Mouse (Mus musculus) myocyte (in vitro differentiated cells): ENCODE measurements around the gene Itga5. TPM values are rescaled to one million over a fixed set of nuclear protein-coding genes. Genes with fewer than 3 reads are reported as not detected.
A peak's percentile ranks its signal among the peaks of the same experiment; 100 is the strongest.

ENCODE experiments used
- H3K27me3 ChIP-seq: one replicate; pipeline ENCODE4 v1.6.1; 2011; ENCODE audit not compliant: control insufficient read depth, insufficient read depth, insufficient read length
- H3K36me3 ChIP-seq: one replicate; pipeline ENCODE4 v1.6.1; 2011; ENCODE audit not compliant: control insufficient read depth, insufficient read depth
- H3K4me2 ChIP-seq: one replicate; pipeline ENCODE4 v1.6.1; 2011; ENCODE audit warnings: low read depth, control low read depth
- H3K4me3 ChIP-seq: one replicate; pipeline ENCODE4 v1.5.1; 2011; ENCODE audit warnings: mild to moderate bottlenecking, control low read depth, moderate library complexity
- H3K79me2 ChIP-seq: one replicate; pipeline ENCODE4 v1.6.1; 2011; ENCODE audit not compliant: control insufficient read depth, insufficient read depth
- H3ac ChIP-seq: one replicate; pipeline ENCODE4 v1.6.1; 2011; ENCODE audit not compliant: control insufficient read depth, insufficient read length
- CEBPB ChIP-seq: IDR thresholded peaks from 2 replicates; pipeline ENCODE4 v1.6.1; 2011; ENCODE audit warnings: mild to moderate bottlenecking, moderate library complexity; ENCODE audit not compliant: poor library complexity, insufficient read depth, severe bottlenecking
- E2F4 ChIP-seq: IDR thresholded peaks from one replicate; pipeline ENCODE4 v1.6.1; 2011; ENCODE audit warnings: mild to moderate bottlenecking, control low read depth, moderate library complexity; ENCODE audit not compliant: insufficient read depth
- MAX ChIP-seq: IDR thresholded peaks from one replicate; pipeline ENCODE4 v1.6.1; 2011; ENCODE audit warnings: low read depth, mild to moderate bottlenecking, control low read depth
- MYOD1 ChIP-seq, 3 experiments: IDR thresholded peaks; one replicate each; pipeline ENCODE4 v1.6.1; 2011; ENCODE audit warnings: control low read depth in 2 of 3, low read depth in 2 of 3, mild to moderate bottlenecking in 2 of 3, moderate library complexity in 1 of 3; ENCODE audit not compliant: insufficient read length in 2 of 3, control insufficient read depth in 1 of 3
- MYOG ChIP-seq, 3 experiments: IDR thresholded peaks; one replicate each; pipeline ENCODE4 v1.6.1; 2011; ENCODE audit warnings: control low read depth in 2 of 3, low read depth in 2 of 3, mild to moderate bottlenecking in 2 of 3; ENCODE audit not compliant: insufficient read length in 2 of 3, control insufficient read depth in 1 of 3, insufficient read depth in 1 of 3
- POLR2A ChIP-seq: IDR thresholded peaks from one replicate; pipeline ENCODE4 v1.6.1; 2011; ENCODE audit warnings: low read depth, mild to moderate bottlenecking, control low read depth, moderate library complexity; ENCODE audit not compliant: insufficient read length
- POLR2AphosphoS2 ChIP-seq: IDR thresholded peaks from one replicate; pipeline ENCODE4 v1.6.1; 2011; ENCODE audit warnings: low read depth, control low read depth; ENCODE audit not compliant: insufficient read length
- REST ChIP-seq: IDR thresholded peaks from one replicate; pipeline ENCODE4 v1.6.1; 2011; ENCODE audit warnings: mild to moderate bottlenecking, control low read depth, moderate library complexity; ENCODE audit not compliant: insufficient read depth, insufficient read length
- SRF ChIP-seq: IDR thresholded peaks from one replicate; pipeline ENCODE4 v1.6.1; 2011; ENCODE audit warnings: low read depth; ENCODE audit not compliant: control insufficient read depth, insufficient read length
- TCF12 ChIP-seq: IDR thresholded peaks from one replicate; pipeline ENCODE4 v1.6.1; 2011; ENCODE audit warnings: mild to moderate bottlenecking, control low read depth; ENCODE audit not compliant: poor library complexity, insufficient read depth, severe bottlenecking
- TCF3 ChIP-seq: IDR thresholded peaks from one replicate; pipeline ENCODE4 v1.6.1; 2011; ENCODE audit warnings: low read depth, control low read depth; ENCODE audit not compliant: insufficient read length
- USF1 ChIP-seq: IDR thresholded peaks from one replicate; pipeline ENCODE4 v1.6.1; 2011; ENCODE audit warnings: low read depth, mild to moderate bottlenecking, control low read depth, moderate library complexity
- polyA plus RNA-seq: library from polyadenylated mRNA; unstranded; fragments of >200 nt; fragmentation: generic; extraction: Trizol; gene quantifications from one replicate; pipeline ENCODE4 v1.2.1, GENCODE M21; 2012; ENCODE audit warnings: missing spikeins

Gene Itga5
- polyA plus RNA-seq, 1 experiment = 162 TPM

DNA sequence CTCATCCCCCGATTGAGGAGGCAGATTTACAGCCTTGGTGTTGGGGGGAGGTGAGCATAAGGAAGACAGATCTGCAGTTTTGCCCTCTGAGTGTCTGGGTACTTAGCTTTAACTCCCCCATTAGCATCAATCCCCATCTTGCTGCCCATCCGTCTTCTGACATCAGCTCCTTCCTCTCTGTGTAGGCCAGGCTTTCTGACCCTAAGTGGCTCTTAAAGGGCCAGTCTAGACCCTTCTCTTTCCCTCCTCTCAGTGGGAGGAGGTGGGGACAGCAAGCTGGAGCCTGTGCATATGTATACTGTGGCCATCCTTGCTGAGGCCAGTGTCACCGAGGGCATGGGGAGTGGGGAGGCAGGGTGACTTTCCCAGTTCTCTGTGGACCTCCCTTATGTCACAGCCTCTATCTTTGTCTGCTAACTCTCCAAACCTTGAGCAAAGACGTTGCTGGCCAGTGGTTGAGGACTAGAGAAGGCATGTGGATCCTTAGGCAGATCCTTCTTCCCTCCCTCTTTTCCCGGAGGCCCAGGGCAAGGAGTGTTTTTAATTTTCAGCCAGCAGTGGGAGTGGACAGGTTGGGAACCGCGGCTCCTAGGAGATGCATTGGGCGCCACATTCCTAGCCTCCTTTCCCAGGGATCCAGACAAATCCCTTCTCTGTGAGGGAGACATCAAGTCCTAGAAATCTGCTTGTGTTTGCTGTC lies 62.5 kb downstream of the Itga5 start:
- Histone ChIP-seq H3K4me3 (peak overlapping the region; percentile 27), H3ac (no peak overlapping the region), H3K4me2 (peak overlapping the region; percentile 89), H3K27me3 (no peaks in the 10 kb centered on the region), H3K79me2 (no peaks in the 10 kb centered on the region), H3K36me3 (peaks cover 5% of the 10 kb centered on the region)
- TF ChIP-seq TCF12 = no peak
- TF ChIP-seq TCF3 = no peak
- TF ChIP-seq MYOG (IDR thresholded peaks at IDR 0.05; ENCODE audit: control insufficient read depth in 1 of 3, insufficient read depth in 1 of 3, insufficient read length in 2 of 3, low read depth in 2 of 3) = no peak
- no peak for TF ChIP-seq POLR2AphosphoS2
- TF ChIP-seq POLR2A = no peak
- no peak for TF ChIP-seq SRF
- no peak for TF ChIP-seq MYOD1 (IDR thresholded peaks at IDR 0.05; ENCODE audit: control insufficient read depth in 1 of 3, insufficient read length in 2 of 3, low read depth in 2 of 3)
- TF ChIP-seq CEBPB = no peak
- no peak for TF ChIP-seq MAX
- TF ChIP-seq USF1 = no peak
- no peak for TF ChIP-seq E2F4
- no peak for TF ChIP-seq REST

GRCm38 (mm10) chr15:103302341-103303021 lies 64.1 kb downstream of the Itga5 start:
- Histone ChIP-seq H3K4me3 (no peak overlapping the region), H3ac (no peak overlapping the region), H3K27me3 (no peaks in the 10 kb centered on the region), H3K36me3 (peaks cover 21% of the 10 kb centered on the region), H3K79me2 (no peaks in the 10 kb centered on the region), H3K4me2 (peak overlapping the region; percentile 61)
- no peak for TF ChIP-seq CEBPB
- TF ChIP-seq TCF3 = no peak
- no peak for TF ChIP-seq REST
- TF ChIP-seq MYOD1 (IDR thresholded peaks at IDR 0.05; ENCODE audit: control insufficient read depth in 1 of 3, insufficient read length in 2 of 3, low read depth in 2 of 3) = peak in 2 of 3 experiments; percentile 83 to 93
- TF ChIP-seq MAX = no peak
- TF ChIP-seq TCF12 = no peak
- TF ChIP-seq SRF = peak; percentile 9
- no peak for TF ChIP-seq POLR2A
- no peak for TF ChIP-seq E2F4
- peak; percentile 32 for TF ChIP-seq POLR2AphosphoS2
- TF ChIP-seq MYOG (IDR thresholded peaks at IDR 0.05; ENCODE audit: control insufficient read depth in 1 of 3, insufficient read depth in 1 of 3, insufficient read length in 2 of 3, low read depth in 2 of 3) = no peak
- peak; percentile 22 for TF ChIP-seq USF1

DNA sequence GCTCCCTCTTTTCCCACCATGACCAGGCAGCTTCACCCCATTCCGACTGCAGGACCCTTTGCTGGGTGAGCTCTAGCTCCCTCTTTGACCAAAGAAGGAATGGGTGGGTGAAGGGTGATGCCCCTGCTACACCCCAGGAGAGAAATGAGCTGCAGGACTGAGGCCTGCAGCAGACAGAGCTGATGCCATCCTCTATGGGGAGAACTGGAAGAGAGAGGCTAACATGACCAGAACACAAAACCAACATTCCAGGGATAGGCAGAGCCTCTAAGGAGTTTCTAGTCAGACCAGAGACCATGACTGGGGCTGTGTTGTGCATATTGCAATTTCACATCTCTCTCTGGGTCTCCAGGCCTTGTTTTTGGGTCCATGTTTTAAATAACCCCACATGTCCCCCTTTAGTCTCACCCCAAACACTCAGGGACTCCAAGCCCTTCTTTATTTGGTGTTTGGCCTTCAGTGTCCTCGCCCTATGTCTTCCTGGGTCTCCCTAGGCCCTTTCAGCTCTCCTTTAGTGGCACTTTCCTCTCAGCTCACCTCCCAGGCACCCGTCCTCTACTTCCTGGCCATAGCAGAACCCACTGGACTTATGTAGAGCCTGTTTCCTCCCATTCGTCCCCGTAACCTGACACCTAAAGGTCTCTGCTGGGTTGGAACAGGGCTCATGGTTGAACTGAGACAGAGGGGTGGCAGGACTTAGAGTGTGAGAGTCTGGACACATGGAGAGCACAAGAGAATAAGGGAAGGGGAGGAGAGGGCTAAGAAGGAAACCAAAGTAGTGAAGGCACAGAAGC lies 64.8 kb downstream of the Itga5 start:
- no peak for TF ChIP-seq USF1
- TF ChIP-seq MYOG (IDR thresholded peaks at IDR 0.05; ENCODE audit: control insufficient read depth in 1 of 3, insufficient read depth in 1 of 3, insufficient read length in 2 of 3, low read depth in 2 of 3) = no peak
- no peak for TF ChIP-seq MAX
- TF ChIP-seq TCF12 = no peak
- TF ChIP-seq E2F4 = no peak
- no peak for TF ChIP-seq TCF3
- TF ChIP-seq MYOD1 (IDR thresholded peaks at IDR 0.05; ENCODE audit: control insufficient read depth in 1 of 3, insufficient read length in 2 of 3, low read depth in 2 of 3) = no peak
- no peak for TF ChIP-seq POLR2A
- no peak for TF ChIP-seq REST
- TF ChIP-seq CEBPB = no peak
- no peak for TF ChIP-seq POLR2AphosphoS2
- no peak for TF ChIP-seq SRF
- Histone ChIP-seq H3K36me3 (peaks cover 27% of the 10 kb centered on the region), H3K4me2 (peak overlapping the region; percentile 61), H3K79me2 (no peaks in the 10 kb centered on the region), H3ac (no peak overlapping the region), H3K27me3 (no peaks in the 10 kb centered on the region), H3K4me3 (no peak overlapping the region)

- Histone ChIP-seq H3K4me3 (no peak overlapping the region), H3K36me3 (peaks cover 34% of the 10 kb centered on the region), H3K27me3 (no peaks in the 10 kb centered on the region), H3ac (no peak overlapping the region), H3K4me2 (peak overlapping the region; percentile 7), H3K79me2 (no peaks in the 10 kb centered on the region)
- no peak for TF ChIP-seq REST
- TF ChIP-seq MAX = no peak
- no peak for TF ChIP-seq CEBPB
- TF ChIP-seq TCF12 = no peak
- peak in 1 of 3 experiments; percentile 35 for TF ChIP-seq MYOD1 (IDR thresholded peaks at IDR 0.05; ENCODE audit: control insufficient read depth in 1 of 3, insufficient read length in 2 of 3, low read depth in 2 of 3)
Measured at GRCm38 (mm10) chr15:103301046-103301445, 65.5 kb downstream of the Itga5 start.
